Mouse (Mus musculus): ENCODE data around the gene Mitf. TPM values are rescaled to one million over a fixed set of nuclear protein-coding genes. Genes with fewer than 3 reads are reported as not detected.
A peak's percentile ranks its signal among the peaks of the same experiment; 100 is the strongest.

The Mitf gene
- total RNA-seq, 2 experiments from 2014 or later, result 6.5 to 6.9 TPM

- no peak for DNase-seq (ENCODE audit: extremely low spot score in 1 of 2, low spot score in 1 of 2)
Measured at GRCm38 (mm10) chr6:97820505-97820904, 13.7 kb downstream of the Mitf start.

GRCm38 (mm10) chr6:97821811-97822210 lies 15.0 kb downstream of the Mitf start:
- DNase-seq (ENCODE audit: extremely low spot score in 1 of 2, low spot score in 1 of 2), result no peak

GRCm38 (mm10) chr6:97826642-97827275 lies 19.9 kb downstream of the Mitf start:
- no peak for DNase-seq (ENCODE audit: extremely low spot score in 1 of 2, low spot score in 1 of 2)

GRCm38 (mm10) chr6:97828021-97828420 lies 21.2 kb downstream of the Mitf start:
- DNase-seq (ENCODE audit: extremely low spot score in 1 of 2, low spot score in 1 of 2), result no peak

GRCm38 (mm10) chr6:97828822-97829719 lies 22.2 kb downstream of the Mitf start:
- DNase-seq (ENCODE audit: extremely low spot score in 1 of 2, low spot score in 1 of 2), result no peak

- DNase-seq (ENCODE audit: extremely low spot score in 1 of 2, low spot score in 1 of 2), result no peak
Measured at GRCm38 (mm10) chr6:97832501-97832900, 25.6 kb downstream of the Mitf start.

- no peak for DNase-seq (ENCODE audit: extremely low spot score in 1 of 2, low spot score in 1 of 2)
Measured at GRCm38 (mm10) chr6:97836176-97836575, 29.3 kb downstream of the Mitf start.

GRCm38 (mm10) chr6:97837711-97838110 lies 30.9 kb downstream of the Mitf start:
- DNase-seq (ENCODE audit: extremely low spot score in 1 of 2, low spot score in 1 of 2), result no peak

GRCm38 (mm10) chr6:97839568-97839967 lies 32.7 kb downstream of the Mitf start:
- DNase-seq (ENCODE audit: extremely low spot score in 1 of 2, low spot score in 1 of 2), result no peak

GRCm38 (mm10) chr6:97844112-97844511 lies 37.3 kb downstream of the Mitf start:
- DNase-seq (ENCODE audit: extremely low spot score in 1 of 2, low spot score in 1 of 2), result no peak

- DNase-seq (ENCODE audit: extremely low spot score in 1 of 2, low spot score in 1 of 2), result peak in 1 of 2 experiments; percentile 20
Measured at GRCm38 (mm10) chr6:97848191-97848857, 41.5 kb downstream of the Mitf start.

GRCm38 (mm10) chr6:97854236-97854635 lies 47.4 kb downstream of the Mitf start:
- no peak for DNase-seq (ENCODE audit: extremely low spot score in 1 of 2, low spot score in 1 of 2)

- peak; percentile 32 to 34 for DNase-seq (ENCODE audit: extremely low spot score in 1 of 2, low spot score in 1 of 2)
Measured at GRCm38 (mm10) chr6:97855420-97856170, 48.7 kb downstream of the Mitf start.

- no peak for DNase-seq (ENCODE audit: extremely low spot score in 1 of 2, low spot score in 1 of 2)
Measured at GRCm38 (mm10) chr6:97856502-97856901, 49.6 kb downstream of the Mitf start.

- DNase-seq (ENCODE audit: extremely low spot score in 1 of 2, low spot score in 1 of 2), result no peak
Measured at GRCm38 (mm10) chr6:97857690-97858089, 50.8 kb downstream of the Mitf start.

GRCm38 (mm10) chr6:97866575-97866974 lies 59.7 kb downstream of the Mitf start:
- no peak for DNase-seq (ENCODE audit: extremely low spot score in 1 of 2, low spot score in 1 of 2)

GRCm38 (mm10) chr6:97868005-97868404 lies 61.2 kb downstream of the Mitf start:
- DNase-seq (ENCODE audit: extremely low spot score in 1 of 2, low spot score in 1 of 2), result no peak

- DNase-seq (ENCODE audit: extremely low spot score in 1 of 2, low spot score in 1 of 2), result no peak
Measured at GRCm38 (mm10) chr6:97869953-97870352, 63.1 kb downstream of the Mitf start.

- DNase-seq (ENCODE audit: extremely low spot score in 1 of 2, low spot score in 1 of 2), result no peak
Measured at GRCm38 (mm10) chr6:97871296-97872030, 64.6 kb downstream of the Mitf start.

- DNase-seq (ENCODE audit: extremely low spot score in 1 of 2, low spot score in 1 of 2), result no peak
Measured at GRCm38 (mm10) chr6:97873102-97873501, 66.2 kb downstream of the Mitf start.

All from layer of hippocampus, postnatal 25 days (tissue).